Mouse (Mus musculus): ENCODE results near the gene Prrg3. TPM values are rescaled to one million over a fixed set of nuclear protein-coding genes. Genes with fewer than 3 reads are reported as not detected.

Prrg3 gene
- polyA plus RNA-seq, 1 experiment: 3.6 TPM

DNA sequence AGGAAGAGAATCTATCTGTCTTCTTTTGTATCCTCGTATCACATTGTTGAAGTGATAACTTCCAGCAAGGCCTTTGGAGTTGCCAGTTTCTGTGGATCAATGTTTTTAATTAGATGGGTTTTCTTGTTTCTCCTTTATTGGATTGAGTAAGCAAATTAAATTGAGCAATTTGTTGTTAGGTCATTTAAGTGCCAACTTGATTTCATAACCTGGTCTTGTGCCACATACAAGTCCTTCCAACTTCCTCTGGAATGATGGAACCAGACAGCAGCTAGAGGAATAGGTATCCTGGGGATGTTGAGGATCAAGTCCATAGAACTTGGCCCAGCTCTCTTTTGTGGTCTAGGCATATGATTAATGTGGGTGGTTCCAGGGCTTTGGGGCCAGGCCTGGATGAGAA, 59.8 kb downstream of the Prrg3 start:
- Histone ChIP-seq H3K4me3 (replicated peaks; ENCODE audit: control insufficient read depth, low read depth, low read length) (no peak overlapping the region), H3K27ac (ENCODE audit: control insufficient read depth, insufficient read depth, low read depth, low read length, poor library complexity) (no peak overlapping the region), H3K4me1 (ENCODE audit: control insufficient read depth, insufficient read depth, low read length) (no peaks in the 10 kb centered on the region)
- 90% methylated on average over 1 of the region's 1 CpGs for WGBS
- TF ChIP-seq POLR2A (IDR thresholded peaks at IDR 0.05; ENCODE audit: borderline replicate concordance, control insufficient read depth, low read depth, low read length) (no peak), CTCF (IDR thresholded peaks at IDR 0.05; ENCODE audit: control insufficient read depth, insufficient read depth, low read length) (no peak)

Other genes starting within 250 kb of the Prrg3 start
- gene Vma21, start 146.7 kb upstream of the Prrg3 start, polyA plus RNA-seq (2011; ENCODE audit: insufficient read depth, insufficient read length, low replicate concordance, missing spikeins): 4.7 and 11.4 TPM in 2 replicates
- gene Gm1141, start 41.6 kb upstream of the Prrg3 start, polyA plus RNA-seq (2011; ENCODE audit: insufficient read depth, insufficient read length, low replicate concordance, missing spikeins): not detected in 2 replicates
- gene Fate1, start 10.4 kb downstream of the Prrg3 start, polyA plus RNA-seq (2011; ENCODE audit: insufficient read depth, insufficient read length, low replicate concordance, missing spikeins): not detected in 2 replicates
- gene Cnga2, start 29.2 kb downstream of the Prrg3 start, polyA plus RNA-seq (2011; ENCODE audit: insufficient read depth, insufficient read length, low replicate concordance, missing spikeins): not detected in 2 replicates

Measured in bone marrow, adult 2 months (tissue).